Mouse (Mus musculus) adrenal gland, postnatal 0 days (tissue): ENCODE results near the gene Gm49661. TPM values are rescaled to one million over a fixed set of nuclear protein-coding genes. Genes with fewer than 3 reads are reported as not detected.

Experiments used
- microRNA-seq: library from miRNA; unstranded; fragments of <30 nt; microRNA quantifications from one replicate; pipeline ENCODE4, GENCODE M21; 2016; ENCODE audit warnings: borderline replicate concordance; ENCODE audit not compliant: insufficient number of aligned reads
- polyA plus RNA-seq: library from polyadenylated mRNA; unstranded; fragments of >200 nt; fragmentation: Nextera tagmentation; extraction: Ambion mirVana; gene quantifications from 2 replicates; pipeline ENCODE4 v1.2.1, GENCODE M21; 2015

The Gm49661 gene
- 0.81 TPM in 1 of 2 replicates, not detected in the other for polyA plus RNA-seq

DNA sequence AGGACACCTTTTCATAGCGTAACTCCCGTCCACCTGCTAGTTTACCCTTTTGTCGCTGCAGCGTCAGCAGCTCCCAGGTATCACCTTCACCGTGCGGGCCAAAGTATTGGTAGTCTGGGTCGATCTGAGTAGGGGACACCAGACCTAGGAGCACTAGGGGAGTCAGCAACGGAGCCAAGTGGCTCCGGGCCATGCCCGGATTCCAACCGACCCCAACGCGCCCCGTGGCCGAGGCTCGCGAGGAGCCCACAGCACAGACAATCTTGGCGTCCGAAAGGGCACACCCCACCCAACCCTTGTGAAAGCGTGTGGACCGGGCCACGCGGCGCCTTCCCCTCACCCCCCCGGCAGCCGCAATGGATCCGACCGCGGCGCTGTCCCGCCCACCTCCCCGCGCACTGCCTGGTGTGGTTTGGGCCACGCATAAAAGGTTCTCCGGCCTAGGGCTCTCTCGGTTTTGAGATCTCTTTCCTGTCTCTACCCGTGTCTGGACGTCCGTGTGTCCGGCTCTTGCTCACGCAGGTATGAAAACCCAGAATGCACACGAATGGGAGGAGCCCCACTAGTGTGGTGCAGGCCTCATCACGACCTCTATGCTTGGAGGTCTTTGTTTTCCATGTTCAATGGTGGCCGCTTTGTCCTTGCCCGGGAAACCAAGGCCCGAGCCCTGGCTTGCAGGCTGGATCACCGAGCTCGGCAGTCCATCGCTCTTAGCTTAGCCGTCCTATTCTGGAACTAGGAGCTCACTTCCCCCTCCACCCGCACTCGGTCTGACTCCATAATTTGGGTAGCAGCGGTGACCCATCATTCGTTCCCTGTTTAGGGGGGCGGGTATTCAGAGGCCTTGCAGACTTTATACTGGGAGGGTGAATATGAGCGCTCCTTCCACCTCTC lies at the start of gene Gm49661, which contains the start of the genes Prdx2 and Rnaseh2a:
Gene Gm49661, minus strand, starts transcription at position 193 of the 894 bp plus-strand sequence.
Gene Prdx2, plus strand, starts transcription at position 347 of the 894 bp plus-strand sequence.
Gene Rnaseh2a, minus strand, starts transcription at position 527 of the 894 bp plus-strand sequence.

DNA sequence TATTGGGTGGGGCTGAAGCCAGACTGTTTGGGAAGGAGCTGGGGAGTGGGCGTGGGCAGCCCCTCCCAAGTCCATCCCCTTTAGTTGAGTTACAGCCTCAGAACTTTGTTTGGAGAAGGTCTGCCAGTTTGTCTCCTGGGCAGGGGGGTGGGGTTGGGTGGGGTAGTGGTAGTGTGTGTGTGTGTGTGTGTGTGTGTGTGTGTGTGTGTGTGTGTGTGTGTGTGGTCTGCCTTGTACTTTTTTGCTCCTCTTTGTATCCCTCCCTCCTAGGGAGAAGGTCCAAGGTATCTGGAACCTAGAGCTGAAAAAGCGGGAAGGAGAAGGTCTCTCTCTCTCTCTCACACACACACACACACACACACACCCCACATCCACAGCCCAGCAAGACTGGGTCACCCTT lies 45.2 kb upstream of the Gm49661 start, which contains the start of gene Best2:
Gene Best2, minus strand, starts transcription at position 101 of the 400 bp plus-strand sequence.

GRCm38 (mm10) chr8:84990349-84990748 lies 21.1 kb upstream of the Gm49661 start, which contains the start of gene Hook2:
Gene Hook2 (plus strand): TSS chr8:84990603.

GRCm38 (mm10) chr8:84978248-84978940 lies 9.2 kb upstream of the Gm49661 start, which contains the start of gene Junb:
Gene Junb (minus strand): TSS chr8:84978718.

DNA sequence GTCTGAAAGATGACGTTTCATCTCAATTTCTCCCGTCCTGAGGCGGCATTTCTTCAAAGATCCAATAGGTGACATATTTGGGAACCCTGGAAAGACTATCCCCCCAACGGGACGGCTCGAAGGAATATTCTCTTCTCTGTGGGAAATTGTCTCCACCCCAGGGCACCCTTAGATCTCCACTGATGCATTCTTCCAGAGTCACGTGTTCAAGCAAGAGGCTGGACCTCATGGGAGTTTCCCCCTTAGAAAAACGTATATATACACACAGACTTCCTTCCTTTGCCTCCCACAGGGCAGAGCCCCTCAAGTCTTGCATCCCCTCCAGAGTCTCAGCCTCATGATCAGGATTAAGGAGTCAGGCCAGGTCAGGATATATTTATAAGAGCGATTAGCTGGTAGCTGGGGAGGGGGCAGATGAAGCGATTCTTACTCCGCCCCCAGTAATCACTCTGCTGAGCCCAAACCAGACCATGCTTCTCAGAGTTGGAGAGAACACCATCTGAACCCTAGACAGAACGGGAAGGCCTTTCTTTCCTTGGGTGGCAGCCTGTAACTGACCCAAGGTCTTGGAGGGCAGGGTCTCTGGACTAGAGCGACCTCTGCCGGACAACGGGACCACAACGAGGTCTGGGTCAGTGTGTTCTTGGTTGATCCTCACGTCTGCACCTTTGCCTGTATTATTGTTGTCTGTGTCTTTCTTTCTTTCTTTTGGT lies 22.5 kb downstream of the Gm49661 start, which contains the start of gene Rtbdn:
Gene Rtbdn, plus strand, starts transcription at position 464 of the 713 bp plus-strand sequence.

GRCm38 (mm10) chr8:84936962-84937546 lies 32.2 kb downstream of the Gm49661 start, which contains the start of gene Mast1:
Gene Mast1 (minus strand): TSS chr8:84937359.

Small RNA genes within 50 kb of the gene (microRNA-seq; reads per million reads assigned to microRNA genes)
- not detected for gene Gm24197

Other genes with a start within 250 kb of the Gm49661 start
- gene G430095P16Rik, start 246.4 kb downstream of the Gm49661 start, polyA plus RNA-seq = 1.7 and 3.0 TPM in 2 replicates
- gene Nfix, start 169.1 kb downstream of the Gm49661 start, polyA plus RNA-seq = 22.8 and 26.3 TPM in 2 replicates
- gene Dand5, start 146.6 kb downstream of the Gm49661 start, polyA plus RNA-seq = 6.6 and 9.9 TPM in 2 replicates
- 74.9 and 88.3 TPM in 2 replicates for gene Gadd45gip1, start 137.9 kb downstream of the Gm49661 start, polyA plus RNA-seq
- gene Rad23a, start 128.8 kb downstream of the Gm49661 start, polyA plus RNA-seq = 80.9 and 112 TPM in 2 replicates
- 326 and 438 TPM in 2 replicates for gene Calr, start 122.5 kb downstream of the Gm49661 start, polyA plus RNA-seq
- 34.4 and 47.4 TPM in 2 replicates for gene Farsa, start 112.4 kb downstream of the Gm49661 start, polyA plus RNA-seq
- 52.9 and 54.5 TPM in 2 replicates for gene Syce2, start 97.3 kb downstream of the Gm49661 start, polyA plus RNA-seq
- gene Gcdh, start 75.5 kb downstream of the Gm49661 start, polyA plus RNA-seq = 29.7 and 48.4 TPM in 2 replicates
- 9.0 and 20.1 TPM in 2 replicates for gene Klf1, start 67.5 kb downstream of the Gm49661 start, polyA plus RNA-seq
- 10.5 and 16.2 TPM in 2 replicates for gene Dnase2a, start 60.9 kb downstream of the Gm49661 start, polyA plus RNA-seq
- gene Mast1, start 32.1 kb downstream of the Gm49661 start, polyA plus RNA-seq = 3.6 and 11.0 TPM in 2 replicates
- 0.12 and 0.61 TPM in 2 replicates for gene Rtbdn, start 22.4 kb downstream of the Gm49661 start, polyA plus RNA-seq
- gene Prdx2, start 154 bp upstream of the Gm49661 start, polyA plus RNA-seq = 788 and 1,010 TPM in 2 replicates
- 136 and 227 TPM in 2 replicates for gene Rnaseh2a, start 334 bp upstream of the Gm49661 start, polyA plus RNA-seq
- gene Junb, start 9.3 kb upstream of the Gm49661 start, polyA plus RNA-seq = 25.6 and 40.6 TPM in 2 replicates
- gene Hook2, start 21.2 kb upstream of the Gm49661 start, polyA plus RNA-seq = 8.6 and 12.6 TPM in 2 replicates
- gene Best2, start 45.1 kb upstream of the Gm49661 start, polyA plus RNA-seq = not detected in 2 replicates
- 101 and 111 TPM in 2 replicates for gene Asna1, start 55.8 kb upstream of the Gm49661 start, polyA plus RNA-seq
- 114 and 124 TPM in 2 replicates for gene Trir, start 57.4 kb upstream of the Gm49661 start, polyA plus RNA-seq
- 15.4 and 16.3 TPM in 2 replicates for gene Tnpo2, start 67.5 kb upstream of the Gm49661 start, polyA plus RNA-seq
- 33.5 and 34.5 TPM in 2 replicates for gene Fbxw9, start 90.6 kb upstream of the Gm49661 start, polyA plus RNA-seq
- gene Gm5741, start 98.5 kb upstream of the Gm49661 start, polyA plus RNA-seq = not detected in 2 replicates
- 54.9 and 58.6 TPM in 2 replicates for gene Dhps, start 102.3 kb upstream of the Gm49661 start, polyA plus RNA-seq
- 109 and 143 TPM in 2 replicates for gene Wdr83os, start 111.3 kb upstream of the Gm49661 start, polyA plus RNA-seq
- 23.8 and 33.0 TPM in 2 replicates for gene Wdr83, start 111.9 kb upstream of the Gm49661 start, polyA plus RNA-seq
- 30.0 and 40.0 TPM in 2 replicates for gene Man2b1, start 113.8 kb upstream of the Gm49661 start, polyA plus RNA-seq
- gene Zfp791, start 153.7 kb upstream of the Gm49661 start, polyA plus RNA-seq = 1.4 and 2.2 TPM in 2 replicates
- gene Cks1brt, start 182.5 kb upstream of the Gm49661 start, polyA plus RNA-seq = not detected in 2 replicates